In genomic region chr4:120616199-120617025, GRCm38 (mm10) we compare ENCODE assay signal across 10 mouse cellular contexts. TPM values are rescaled to one million over a fixed set of nuclear protein-coding genes. Genes with fewer than 3 reads are reported as not detected.
DNase-seq lines count a peak whose midpoint lies in the region; ATAC-seq and TF ChIP-seq lines count a peak whose summit lies in the region.
"Had no signal": no experiment of that assay in that cellular context is flagged by ENCODE, and none has a peak within 500 bp of the region (broad histone marks: within the 10 kb centered on the region; RNA-seq: fewer than 3 reads in every experiment).

No protein-coding gene starts in this region.

- no peaks in the 10 kb centered on the region for H3K9me3 ChIP-seq in G1E (replicated peaks)
- no peaks in the 10 kb centered on the region for H3K9me3 ChIP-seq in lung, embryonic 16.5 days (ENCODE audit: control insufficient read depth, low read length)

- DNase-seq in kidney, postnatal 10 days, result peak; percentile 8
- DNase-seq in kidney, postnatal 25 days, result no peak
- no peak for DNase-seq in G1E (ENCODE audit: low spot score)
- peak; percentile 70 to 76 for DNase-seq in cerebellum, postnatal 25 days
- DNase-seq in layer of hippocampus, postnatal 36 days, result no peak
- DNase-seq in gastrocnemius, postnatal 4 days (ENCODE audit: low spot score in 2 of 2), result no peak
- DNase-seq: right cerebral cortex, postnatal 4 days had no signal

- H3K36me3 ChIP-seq in G1E (replicated peaks), result no peaks in the 10 kb centered on the region
- H3K36me3 ChIP-seq in lung, embryonic 16.5 days (ENCODE audit: control insufficient read depth, insufficient read depth, low read length), result no peaks in the 10 kb centered on the region

- H3K4me1 ChIP-seq in G1E (ENCODE audit: insufficient read depth, low read depth, low read length), result peaks cover 75% of the 10 kb centered on the region
- H3K4me1 ChIP-seq in lung, embryonic 16.5 days (replicated peaks; ENCODE audit: control insufficient read depth, insufficient read depth, low read length), result peaks cover 5% of the 10 kb centered on the region; the same call in 1 of the 2 replicates

- H3K27ac ChIP-seq in lung, embryonic 16.5 days (ENCODE audit: low read length), result peak overlapping the region; percentile 74

- WGBS in lung, embryonic 16.5 days, result 56% methylated on average over 13 of the region's 13 CpGs

- no peak for TF ChIP-seq CTCF in G1E (IDR thresholded peaks at IDR 0.05; ENCODE audit: low read depth, low read length)

- no peak overlapping the region for H3K9ac ChIP-seq in lung, embryonic 16.5 days (ENCODE audit: low read length)

- ATAC-seq in G1E (ENCODE audit: extremely low read depth, insufficient number of reproducible peaks, low FRiP score, poor library complexity, severe bottlenecking), result peak; percentile 35; the same call in 1 of the 2 replicates
- peak; percentile 69 for ATAC-seq in lung, embryonic 16.5 days (ENCODE audit: low read depth)
- ATAC-seq in activated CD4-positive, CD25-positive, alpha-beta regulatory T cell, adult 4 months, result no peak

- no peak overlapping the region for H3K4me2 ChIP-seq in lung, embryonic 16.5 days (ENCODE audit: low read depth, low read length)

- no peak overlapping the region; the same call in 1 of the 2 replicates for H3K4me3 ChIP-seq in G1E (ENCODE audit: low read depth, low read length)
- no peak overlapping the region for H3K4me3 ChIP-seq in lung, embryonic 16.5 days (ENCODE audit: low read length)

- H3K27me3 ChIP-seq in G1E (ENCODE audit: insufficient read depth, low read length), result no peaks in the 10 kb centered on the region
- no peaks in the 10 kb centered on the region for H3K27me3 ChIP-seq in lung, embryonic 16.5 days (ENCODE audit: control insufficient read depth, insufficient read depth, low read depth, low read length)

RNA-seq across cellular contexts. Expression of gene Gm8439, which starts 27.9 kb away (rescaled TPM):
- total RNA-seq in G1E (2014; fragmentation: Nextera tagmentation) (not detected in 2 replicates), G1E (2017) (not detected in 2 replicates)
- polyA plus RNA-seq in G1E (2012), result not detected in 2 replicates
- not detected in 2 replicates for polyA plus RNA-seq in lung, embryonic 16.5 days (2015; fragmentation: Nextera tagmentation; extraction: Ambion mirVana)
- polyA plus RNA-seq in activated CD4-positive, CD25-positive, alpha-beta regulatory T cell, adult 4 months (2017; shearing (Covaris generic)), result not detected
- not detected for total RNA-seq in layer of hippocampus, postnatal 36 days (2021)
- total RNA-seq in gastrocnemius, postnatal 4 days (2021), result not detected
- total RNA-seq: heart, postnatal 36 days had no signal

RNA-seq across cellular contexts. Expression of gene Ctps, which starts 46.3 kb away (rescaled TPM):
- total RNA-seq in G1E (2014; fragmentation: Nextera tagmentation) (41.3 and 41.6 TPM in 2 replicates), G1E (2017) (39.8 and 40.8 TPM in 2 replicates)
- polyA plus RNA-seq in G1E (2012), result 6.2 and 9.3 TPM in 2 replicates
- polyA plus RNA-seq in lung, embryonic 16.5 days (2015; fragmentation: Nextera tagmentation; extraction: Ambion mirVana), result 64.8 and 70.0 TPM in 2 replicates
- polyA plus RNA-seq in activated CD4-positive, CD25-positive, alpha-beta regulatory T cell, adult 4 months (2017; shearing (Covaris generic)), result 10 to 100 TPM; 19.0 to 26.5 TPM
- total RNA-seq in layer of hippocampus, postnatal 36 days (2021), result 10 to 100 TPM; 35.9 to 37.3 TPM
- 10 to 100 TPM; 33.4 to 35.3 TPM for total RNA-seq in gastrocnemius, postnatal 4 days (2021)

RNA-seq across cellular contexts. Expression of gene Cited4, which starts 50.0 kb away (rescaled TPM):
- total RNA-seq in G1E (2014; fragmentation: Nextera tagmentation) (65.4 and 67.9 TPM in 2 replicates), G1E (2017) (82.3 and 128 TPM in 2 replicates)
- 625 and 793 TPM in 2 replicates for polyA plus RNA-seq in G1E (2012)
- polyA plus RNA-seq in lung, embryonic 16.5 days (2015; fragmentation: Nextera tagmentation; extraction: Ambion mirVana), result 1.5 and 1.6 TPM in 2 replicates
- polyA plus RNA-seq in activated CD4-positive, CD25-positive, alpha-beta regulatory T cell, adult 4 months (2017; shearing (Covaris generic)), result under 1 TPM in 1 of 2 experiments, not detected in 1; 0.62 TPM
- total RNA-seq in layer of hippocampus, postnatal 36 days (2021), result 1 to 10 TPM; 1.6 to 1.8 TPM
- 10 to 100 TPM; 12.4 to 14.6 TPM for total RNA-seq in gastrocnemius, postnatal 4 days (2021)

Comparison
In these comparisons a context has a peak if more than half of its experiments do, and no peak if none do; other contexts are left out.
1. DNase-seq: peak in kidney, postnatal 10 days (single experiment) and cerebellum, postnatal 25 days (2 of 2); none in kidney, postnatal 25 days (0 of 2), G1E (single experiment), layer of hippocampus, postnatal 36 days (0 of 2) and gastrocnemius, postnatal 4 days (0 of 2).
2. RNA of gene Cited4, which starts 50.0 kb away (total RNA-seq): 65.4 to 128 TPM in G1E and 12.4 to 14.6 TPM in gastrocnemius, postnatal 4 days; 1.6 to 1.8 TPM in layer of hippocampus, postnatal 36 days; every median in the first group is over 4 times any median in the second.